Mouse (Mus musculus) MN1 (cell line): ENCODE data around the gene Arhgef25.
"Not testable (repeated sequence)": the region's sequence is repeated elsewhere in the genome, so short reads cannot be mapped to it uniquely, and the experiment has no call there.

Source experiments
- DNase-seq: peaks from one replicate; pipeline ENCODE4 v3.0.0-alpha.2; 2016; ENCODE audit warnings: low spot score

Arhgef25 gene

GRCm38 (mm10) chr10:127166404-127166715, 23.5 kb downstream of the Arhgef25 start:
- DNase-seq, result no peak

- DNase-seq, result no peak
Observed at GRCm38 (mm10) chr10:127165654-127166403, 24.1 kb downstream of the Arhgef25 start.

- DNase-seq, result no peak
Observed at GRCm38 (mm10) chr10:127165354-127165653, 24.6 kb downstream of the Arhgef25 start.

- peak; percentile 45 for DNase-seq
Observed at GRCm38 (mm10) chr10:127164631-127165353, 25.1 kb downstream of the Arhgef25 start, which contains the start of gene B4galnt1. Gene B4galnt1, plus strand, starts transcription at chr10:127165225.

GRCm38 (mm10) chr10:127164190-127164589, 25.7 kb downstream of the Arhgef25 start:
- DNase-seq, result no peak

- not testable (repeated sequence) for DNase-seq
Observed at GRCm38 (mm10) chr10:127162771-127163261, 27.1 kb downstream of the Arhgef25 start.

GRCm38 (mm10) chr10:127160728-127161127, 29.2 kb downstream of the Arhgef25 start:
- DNase-seq, result no peak

- DNase-seq, result no peak
Observed at GRCm38 (mm10) chr10:127160081-127160480, 29.8 kb downstream of the Arhgef25 start.

- DNase-seq, result no peak
Observed at GRCm38 (mm10) chr10:127158471-127158870, 31.4 kb downstream of the Arhgef25 start.

GRCm38 (mm10) chr10:127156511-127156910, 33.4 kb downstream of the Arhgef25 start:
- DNase-seq, result no peak

- DNase-seq, result no peak
Observed at GRCm38 (mm10) chr10:127156089-127156488, 33.8 kb downstream of the Arhgef25 start.

GRCm38 (mm10) chr10:127154652-127155051, 35.2 kb downstream of the Arhgef25 start:
- DNase-seq, result no peak

GRCm38 (mm10) chr10:127154241-127154640, 35.6 kb downstream of the Arhgef25 start:
- DNase-seq, result no peak

- DNase-seq, result no peak
Observed at GRCm38 (mm10) chr10:127153323-127153722, 36.6 kb downstream of the Arhgef25 start.

GRCm38 (mm10) chr10:127152556-127152955, 37.3 kb downstream of the Arhgef25 start:
- not testable (repeated sequence) for DNase-seq

- not testable (repeated sequence) for DNase-seq
Observed at GRCm38 (mm10) chr10:127151233-127151632, 38.6 kb downstream of the Arhgef25 start.

- no peak for DNase-seq
Observed at GRCm38 (mm10) chr10:127150471-127150872, 39.4 kb downstream of the Arhgef25 start.

- no peak for DNase-seq
Observed at GRCm38 (mm10) chr10:127147135-127147534, 42.7 kb downstream of the Arhgef25 start.

GRCm38 (mm10) chr10:127145303-127145702, 44.6 kb downstream of the Arhgef25 start:
- DNase-seq, result no peak

- DNase-seq, result no peak
Observed at GRCm38 (mm10) chr10:127144536-127144935, 45.3 kb downstream of the Arhgef25 start.

- no peak for DNase-seq
Observed at GRCm38 (mm10) chr10:127143228-127143627, 46.7 kb downstream of the Arhgef25 start.

GRCm38 (mm10) chr10:127141500-127141899, 48.4 kb downstream of the Arhgef25 start:
- no peak for DNase-seq

- no peak for DNase-seq
Observed at GRCm38 (mm10) chr10:127140971-127141370, 48.9 kb downstream of the Arhgef25 start.
